Comparison of ENCODE assay signal across 8 mouse cellular contexts in the genomic region with DNA sequence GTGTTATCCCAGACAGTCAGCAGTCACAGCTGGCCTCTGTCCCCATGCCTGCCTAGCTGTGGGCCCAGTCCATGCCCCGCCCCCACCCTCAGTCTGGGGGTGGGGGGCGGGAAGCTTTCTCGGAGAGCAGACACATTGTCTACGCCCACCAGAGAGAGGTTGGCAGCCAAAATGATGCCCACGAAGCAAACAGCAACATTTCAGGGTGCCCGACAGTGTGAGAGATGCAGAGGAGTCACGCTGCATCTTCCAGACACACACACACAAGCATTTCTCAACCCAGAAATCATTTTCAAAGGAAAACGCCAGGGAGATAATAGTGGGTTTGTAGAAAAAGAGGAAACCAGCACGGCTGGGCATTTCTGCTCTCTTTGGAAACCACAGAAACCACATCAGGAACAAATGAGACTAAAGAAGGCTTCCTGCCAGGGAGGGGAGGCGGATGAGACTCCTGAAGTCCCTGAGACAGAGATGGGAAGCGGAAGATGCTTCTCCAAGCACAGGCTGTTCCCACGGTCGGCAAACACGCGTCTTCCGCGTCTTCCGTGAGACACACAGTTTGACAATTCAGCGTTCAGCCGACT.
DNase-seq lines count a peak whose midpoint lies in the region; ATAC-seq lines count a peak whose summit lies in the region.

No protein-coding gene starts in this region.

- H3K4me2 ChIP-seq in intestine, embryonic 15.5 days (replicated peaks), result peak overlapping the region; percentile 38

- peaks cover 3% of the 10 kb centered on the region; the same call in 1 of the 2 replicates for H3K4me1 ChIP-seq in intestine, embryonic 15.5 days (replicated peaks)

- H3K9me3 ChIP-seq in intestine, embryonic 15.5 days, result no peaks in the 10 kb centered on the region; the same call in 1 of the 2 replicates

- DNase-seq in cerebellum, postnatal 36 days, result no peak
- DNase-seq in thymus, postnatal 14 days, result peak; percentile 7
- no peak for DNase-seq in thymus, adult 18-20 months
- peak; percentile 57 for DNase-seq in lung, postnatal 25 days (ENCODE audit: low spot score)
- peak; percentile 80 for DNase-seq in telencephalon, adult 2 months (ENCODE audit: low read depth, low spot score)
- no peak for DNase-seq in B cell, adult 2 months

- H3K9ac ChIP-seq in intestine, embryonic 15.5 days, result no peak overlapping the region

- 58% methylated on average over 20 of the region's 20 CpGs for WGBS in intestine, embryonic 15.5 days

- H3K27ac ChIP-seq in intestine, embryonic 15.5 days, result no peak overlapping the region

- no peak overlapping the region for H3K4me3 ChIP-seq in intestine, embryonic 15.5 days (replicated peaks)

- no peaks in the 10 kb centered on the region for H3K36me3 ChIP-seq in intestine, embryonic 15.5 days

- peaks cover 3% of the 10 kb centered on the region; the same call in 1 of the 2 replicates for H3K27me3 ChIP-seq in intestine, embryonic 15.5 days (replicated peaks)

- peak; percentile 45; the same call in 1 of the 2 replicates for ATAC-seq in cerebellum, adult (ENCODE audit: insufficient number of reproducible peaks, low FRiP score, low TSS enrichment)
- ATAC-seq in intestine, embryonic 15.5 days, result no peak

Comparison
In these comparisons a context has a peak if more than half of its experiments do, and no peak if none do; other contexts are left out.
1. DNase-seq: peak in thymus, postnatal 14 days (single experiment), lung, postnatal 25 days (single experiment) and telencephalon, adult 2 months (single experiment); none in cerebellum, postnatal 36 days (0 of 2), thymus, adult 18-20 months (0 of 2) and B cell, adult 2 months (0 of 2).